Mouse (Mus musculus): Measurements from ENCODE around the gene Camta1.
A peak's percentile ranks its signal among the peaks of the same experiment; 100 is the strongest.

The Camta1 gene

DNA sequence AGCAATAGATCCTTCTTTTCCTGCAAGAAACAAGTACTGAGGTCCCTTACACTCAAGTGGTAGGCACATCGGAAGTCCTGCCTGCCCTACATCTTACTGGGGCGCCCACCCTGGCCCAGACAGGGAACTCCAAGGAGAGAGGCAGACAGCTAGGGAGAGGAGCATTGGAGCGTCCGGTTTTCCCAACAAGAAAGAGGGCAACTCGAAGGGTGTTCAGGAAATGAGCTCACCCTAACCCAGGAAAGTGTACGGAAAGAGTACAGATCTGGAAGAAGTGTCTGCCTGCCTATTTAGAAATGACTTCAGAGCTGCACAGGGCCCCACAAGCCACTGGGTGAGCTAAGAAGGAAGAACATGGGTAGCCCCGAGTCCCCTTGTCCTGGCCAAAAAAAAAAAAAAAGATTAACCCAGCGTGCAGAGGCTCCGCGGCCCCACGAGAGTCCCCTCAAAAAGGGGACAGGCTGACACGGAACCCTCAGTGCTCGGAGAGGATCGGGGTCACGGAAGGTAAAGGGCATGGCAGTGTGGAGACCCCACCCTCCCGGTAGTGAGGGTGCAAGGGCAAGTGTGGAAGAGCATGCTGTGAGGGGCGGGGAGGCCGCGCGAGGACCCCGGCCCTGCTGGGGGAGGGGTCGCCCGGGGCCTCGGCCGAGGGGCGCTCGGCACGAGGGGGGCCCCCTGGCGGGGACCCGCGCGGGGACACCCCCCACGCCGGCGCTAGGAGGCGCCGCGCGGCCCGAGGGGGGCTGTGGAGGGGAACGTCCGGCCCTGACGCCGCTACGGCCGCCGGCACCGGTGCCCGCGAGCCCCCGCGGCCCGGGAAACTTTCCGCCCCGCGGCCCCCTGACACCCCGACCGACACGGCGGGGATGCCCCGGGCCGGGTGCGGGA, 990 bp downstream of the Camta1 start:
- ATAC-seq (ENCODE audit: low TSS enrichment), result no peak

DNA sequence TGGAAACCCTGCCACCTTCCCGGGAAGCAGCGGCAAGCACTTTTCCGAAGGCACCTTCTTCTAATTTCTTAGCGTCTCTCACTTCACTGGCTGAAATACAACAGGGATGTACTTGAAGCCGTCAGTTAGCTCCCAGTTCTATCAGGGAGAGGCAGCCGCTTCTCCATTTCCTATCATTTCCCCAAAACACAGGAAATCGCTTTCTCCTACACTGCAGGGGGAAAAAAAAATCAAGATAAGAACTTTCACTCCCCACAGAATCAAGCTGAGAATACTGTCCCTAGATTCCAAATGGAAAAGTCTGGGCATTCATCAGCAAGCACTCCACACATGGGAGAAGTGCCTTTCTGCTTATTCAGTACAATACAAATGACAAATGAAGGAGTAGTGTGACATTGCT, 2.4 kb downstream of the Camta1 start:
- ATAC-seq (ENCODE audit: low TSS enrichment), result no peak

DNA sequence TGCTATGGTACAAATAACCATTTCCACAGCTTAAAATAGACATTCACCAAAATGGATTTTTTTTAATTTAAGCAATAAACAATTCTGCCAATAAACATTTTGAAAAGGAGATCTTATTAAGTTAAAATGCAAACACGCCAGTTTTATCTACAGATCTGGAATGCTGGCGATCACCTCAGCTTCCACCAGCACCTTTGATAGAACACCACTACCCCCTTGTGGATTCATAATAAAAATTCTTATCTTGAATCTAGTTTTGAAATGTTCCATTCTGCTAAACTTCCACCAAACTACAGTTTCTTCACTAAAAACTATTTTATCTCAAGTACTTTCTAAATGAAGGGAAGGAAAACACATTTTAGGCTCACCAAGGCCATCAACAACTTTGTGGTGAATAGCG, 7.7 kb downstream of the Camta1 start:
- ATAC-seq (ENCODE audit: low TSS enrichment), result no peak

DNA sequence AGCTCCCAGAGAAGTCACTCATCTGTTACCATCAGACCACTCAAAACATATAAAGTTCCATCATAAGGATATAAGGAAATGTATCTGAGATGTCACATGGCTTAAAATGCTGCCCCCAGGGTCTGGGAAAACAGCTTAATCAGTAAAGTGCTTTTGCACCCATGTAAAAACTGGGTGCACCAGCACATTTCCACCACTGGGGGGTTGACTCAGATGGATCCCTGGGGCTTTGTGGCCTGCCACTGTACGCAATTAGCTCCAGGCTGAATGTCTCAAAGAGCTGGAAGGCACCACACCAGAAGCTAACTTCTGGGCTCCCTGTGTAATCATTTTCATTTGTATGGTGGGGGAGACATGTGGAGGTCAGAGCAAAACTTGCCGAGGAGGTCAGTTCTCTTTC, 10.5 kb downstream of the Camta1 start:
- ATAC-seq (ENCODE audit: low TSS enrichment), result no peak; the same call in 1 of the 2 replicates

DNA sequence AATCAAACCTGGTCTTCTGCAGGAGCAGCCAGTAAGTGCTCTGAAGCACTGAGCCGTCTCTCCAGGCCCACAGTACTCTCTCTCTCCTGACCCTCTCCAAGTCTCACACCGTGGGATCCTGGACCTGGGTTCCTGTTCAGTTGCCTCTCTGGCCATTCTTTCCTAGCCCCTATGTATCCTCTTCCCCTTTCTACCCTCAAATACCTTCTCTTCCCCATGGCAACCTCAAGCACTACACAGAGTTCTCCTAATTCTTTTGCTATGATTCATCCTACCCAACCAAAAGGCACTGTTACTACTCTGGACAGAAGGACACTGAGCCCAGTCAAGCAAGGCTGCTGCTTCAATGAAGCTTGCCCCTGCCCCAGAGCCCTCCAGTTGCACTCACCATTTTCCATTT, 19.1 kb downstream of the Camta1 start:
- ATAC-seq (ENCODE audit: low TSS enrichment), result no peak

DNA sequence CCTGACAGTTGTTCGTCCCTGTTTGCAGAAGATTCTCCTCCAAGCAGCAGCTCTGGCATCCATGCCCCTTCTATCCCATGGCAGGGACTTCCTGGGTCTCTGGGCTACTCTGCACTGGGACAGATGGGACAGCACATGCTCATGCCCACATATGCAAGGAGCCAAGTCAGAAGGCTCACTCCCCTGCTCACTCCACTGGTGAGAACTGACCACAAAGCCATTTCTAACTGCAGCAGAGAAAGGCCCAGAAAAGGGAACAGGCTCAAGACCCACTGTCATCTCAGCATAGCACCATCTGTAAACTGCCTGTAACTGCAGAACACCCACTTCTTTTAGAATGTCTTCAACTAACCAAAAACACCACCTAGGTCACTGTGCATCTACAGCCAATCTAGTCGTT, 23.2 kb downstream of the Camta1 start:
- ATAC-seq (ENCODE audit: low TSS enrichment), result no peak

DNA sequence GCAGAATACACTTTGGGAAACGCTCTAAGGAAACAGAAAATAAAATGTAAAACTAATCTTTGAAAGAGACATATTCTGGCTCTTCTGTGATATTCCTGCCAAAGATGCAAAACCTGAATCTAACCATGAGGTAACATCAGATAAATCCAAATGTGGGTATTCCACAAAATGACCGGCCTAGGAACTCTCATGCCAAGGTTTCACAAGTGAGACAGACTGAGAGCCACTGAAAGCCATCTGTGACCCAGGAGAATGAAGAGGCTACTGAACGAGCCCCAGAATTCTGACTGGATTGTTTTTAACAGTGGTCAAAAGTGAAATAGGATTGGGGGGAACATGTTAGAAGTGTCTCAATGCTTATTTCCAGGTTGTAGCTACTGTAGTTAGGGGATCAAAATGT, 25.8 kb downstream of the Camta1 start:
- no peak for ATAC-seq (ENCODE audit: low TSS enrichment)

DNA sequence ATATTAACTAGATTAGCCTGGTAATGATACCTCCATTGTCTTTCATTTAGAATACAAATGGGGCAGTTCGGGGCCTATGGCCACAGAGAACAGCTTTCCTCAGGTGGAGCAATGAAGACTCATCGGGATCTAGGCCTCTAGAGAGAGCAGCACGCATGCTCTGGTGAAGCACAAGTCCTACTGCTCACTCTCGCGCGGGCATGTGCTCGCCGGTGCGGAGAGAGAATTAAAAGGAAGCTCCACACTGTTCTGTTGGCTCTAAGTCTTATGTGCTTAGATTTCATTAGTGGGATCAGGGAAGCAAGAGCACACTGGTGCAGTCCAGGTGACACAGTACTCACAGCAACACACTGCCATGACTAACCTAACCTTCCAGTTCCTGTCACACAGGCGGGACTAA, 27.1 kb downstream of the Camta1 start:
- no peak for ATAC-seq (ENCODE audit: low TSS enrichment)

DNA sequence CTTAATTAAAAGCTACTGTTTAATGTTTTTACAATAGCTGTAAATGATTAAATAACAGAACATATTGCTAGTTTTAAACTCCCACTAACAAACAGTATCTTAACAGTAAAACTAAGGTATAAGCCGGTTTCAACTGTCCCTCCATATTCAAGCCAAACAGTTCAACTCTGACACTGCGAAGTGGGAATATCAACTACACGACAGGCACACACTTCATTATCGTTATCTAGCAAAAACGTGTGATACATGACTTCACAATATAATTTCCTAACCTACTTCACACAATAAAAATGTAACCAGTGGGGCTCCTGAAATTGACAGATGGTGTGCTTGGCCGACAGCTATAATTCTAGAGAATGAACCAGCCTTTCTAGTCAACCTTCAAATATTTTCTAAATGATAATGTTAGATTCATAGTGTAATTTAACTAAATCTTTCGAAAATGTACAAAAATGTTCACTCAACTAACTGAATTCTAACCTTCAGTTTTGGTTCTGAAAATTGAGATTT, 27.7 kb downstream of the Camta1 start:
- ATAC-seq (ENCODE audit: low TSS enrichment), result no peak

DNA sequence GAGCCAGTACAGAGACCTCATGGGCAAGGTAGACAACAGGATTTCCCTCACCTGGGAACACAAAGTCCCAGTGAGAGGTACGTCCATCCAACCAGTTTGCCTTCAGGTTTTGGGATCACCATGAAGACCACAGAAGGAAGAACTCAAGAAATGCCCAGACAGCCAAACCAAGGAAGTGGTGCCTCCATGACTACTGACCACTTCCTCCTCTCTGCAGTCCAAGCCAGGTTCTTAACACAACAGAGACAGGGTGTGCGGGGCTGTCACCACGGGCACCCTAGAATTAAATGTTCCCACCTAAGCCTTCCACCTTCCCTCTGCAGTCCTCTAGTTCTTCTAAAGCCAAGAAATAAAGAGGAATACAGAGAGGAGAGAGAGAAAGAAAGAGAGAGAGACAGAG, 33.8 kb downstream of the Camta1 start:
- no peak for ATAC-seq (ENCODE audit: low TSS enrichment)

DNA sequence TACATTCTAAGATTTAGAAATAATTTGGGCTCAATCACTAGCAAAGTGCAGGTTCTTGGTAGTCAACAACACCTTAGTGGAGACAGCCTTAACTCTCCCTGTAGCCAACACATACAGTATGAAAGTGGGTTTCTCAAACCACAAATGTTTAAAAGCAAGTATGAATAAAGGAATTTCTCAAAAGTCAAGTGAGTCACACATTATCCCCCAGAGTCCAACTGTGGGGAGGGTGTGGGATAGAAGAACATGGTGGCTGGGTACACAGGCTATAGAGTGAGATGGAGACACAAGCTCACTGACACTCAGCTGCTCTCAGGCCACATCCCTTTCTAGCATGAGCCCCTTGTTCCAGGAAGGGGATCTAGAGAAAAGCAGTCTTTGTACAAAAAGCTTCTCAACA, 34.3 kb downstream of the Camta1 start:
- no peak for ATAC-seq (ENCODE audit: low TSS enrichment)

DNA sequence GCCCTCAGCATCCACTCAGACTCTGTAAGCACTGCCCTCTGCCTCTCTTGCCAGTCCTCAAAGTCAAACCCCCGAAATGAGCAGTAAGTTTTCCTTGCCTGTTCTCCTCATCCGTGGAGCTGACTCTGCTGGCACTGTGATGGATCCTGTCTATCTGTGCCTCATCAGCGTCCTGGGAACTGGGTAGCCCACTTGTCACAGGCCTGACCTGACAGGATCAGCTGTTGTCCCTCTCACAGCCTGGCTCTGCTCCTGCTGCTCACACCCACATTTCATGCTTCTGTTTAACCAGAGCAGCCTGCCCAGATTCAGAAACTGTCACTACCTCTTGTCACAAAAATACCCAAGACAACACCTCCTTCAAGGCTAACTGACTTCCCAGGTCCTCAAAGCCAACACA, 37.7 kb downstream of the Camta1 start:
- ATAC-seq (ENCODE audit: low TSS enrichment), result peak; percentile 41

DNA sequence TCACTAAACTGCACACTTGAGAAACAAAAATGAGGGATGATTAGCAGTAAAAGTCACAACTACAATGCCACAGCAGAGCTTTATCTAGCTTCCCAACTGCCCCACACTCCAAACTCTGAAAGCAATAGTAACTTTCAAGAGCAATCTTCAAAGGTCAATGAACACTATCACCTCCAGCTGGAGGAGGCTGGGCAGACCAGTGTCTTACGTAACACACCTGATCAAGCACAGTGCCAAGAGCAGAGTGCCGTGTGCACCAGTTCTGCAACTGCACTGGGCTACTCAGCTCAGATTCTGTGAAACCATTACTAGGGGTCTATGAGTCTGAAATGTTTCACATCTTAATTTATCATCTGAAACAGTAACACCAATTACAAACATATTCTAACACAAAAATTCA, 38.7 kb downstream of the Camta1 start:
- ATAC-seq (ENCODE audit: low TSS enrichment), result no peak

DNA sequence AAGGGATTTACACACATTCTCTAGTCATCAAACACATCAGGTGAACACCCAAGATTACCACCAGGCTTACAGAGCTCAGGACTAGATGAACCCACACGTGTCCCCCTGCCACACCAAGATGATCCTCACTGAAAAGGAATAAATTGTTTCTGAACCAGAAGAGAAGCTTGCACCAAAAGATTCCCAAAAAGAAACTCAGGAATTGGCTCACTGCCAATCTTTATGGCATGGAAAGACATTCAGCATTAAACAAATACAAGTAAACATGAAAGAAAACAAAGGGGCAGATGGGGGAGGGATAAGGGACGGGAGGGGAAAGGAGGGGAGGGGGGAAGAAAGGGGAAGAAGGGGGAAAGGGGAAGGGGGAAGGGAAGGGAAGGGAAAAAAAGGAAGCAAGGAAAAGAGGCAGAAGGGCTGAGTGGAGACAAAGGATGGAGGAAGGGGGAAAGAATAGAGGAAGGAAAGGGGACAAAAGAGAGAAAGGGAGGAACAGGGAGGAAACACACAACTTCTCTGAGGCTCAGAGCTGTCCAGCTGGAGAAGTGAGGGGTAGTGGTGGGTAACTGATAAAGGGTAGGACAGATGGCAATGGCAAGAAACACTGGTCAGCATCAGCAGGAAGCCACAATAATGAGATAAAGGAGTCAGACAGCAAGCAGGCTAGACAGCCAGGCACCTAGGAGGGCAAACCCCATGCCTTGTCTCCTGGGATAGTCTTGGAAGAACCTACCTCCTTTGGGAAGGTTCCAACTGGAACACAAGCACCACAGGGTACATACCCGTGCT, 43.5 kb downstream of the Camta1 start:
- ATAC-seq (ENCODE audit: low TSS enrichment), result no peak

DNA sequence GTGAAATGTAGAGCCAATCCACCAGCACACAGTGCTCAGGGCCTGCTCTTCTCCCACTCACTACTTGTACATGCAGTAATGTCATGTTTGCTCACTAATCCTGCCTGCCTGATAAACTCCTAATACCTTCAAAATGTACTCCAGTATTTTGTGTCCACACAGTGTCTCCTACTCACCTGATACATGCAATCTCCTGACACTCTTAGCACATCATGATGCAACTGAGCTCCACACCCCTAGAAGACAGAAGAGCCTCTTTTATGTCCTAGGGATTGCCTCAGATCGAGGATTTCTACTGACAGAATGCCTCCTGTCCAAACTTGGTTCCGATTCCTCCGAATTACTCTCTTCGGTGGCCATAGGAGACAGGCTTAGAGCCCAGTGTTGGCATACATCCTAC, 48.0 kb downstream of the Camta1 start:
- no peak for ATAC-seq (ENCODE audit: low TSS enrichment)

DNA sequence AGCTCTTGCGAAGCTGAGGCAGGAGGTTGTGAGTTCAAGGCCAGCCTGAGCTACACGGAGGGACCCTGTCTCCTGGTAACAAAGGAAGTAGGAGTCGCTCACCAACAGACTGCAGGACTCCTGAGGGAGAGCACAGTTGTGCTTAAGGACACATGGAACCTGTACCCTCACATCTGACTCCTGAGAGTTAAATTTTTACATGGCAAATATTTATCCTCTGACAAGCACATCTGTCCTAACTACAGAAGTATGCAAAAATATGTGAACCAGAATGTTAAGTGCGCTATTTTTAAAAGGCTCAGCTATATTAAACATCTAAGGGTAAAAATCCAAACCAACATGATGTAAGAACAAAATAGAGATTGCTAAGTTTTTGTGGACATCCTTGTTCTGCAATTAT, 56.0 kb downstream of the Camta1 start:
- ATAC-seq (ENCODE audit: low TSS enrichment), result peak; percentile 23; the same call in 1 of the 2 replicates

DNA sequence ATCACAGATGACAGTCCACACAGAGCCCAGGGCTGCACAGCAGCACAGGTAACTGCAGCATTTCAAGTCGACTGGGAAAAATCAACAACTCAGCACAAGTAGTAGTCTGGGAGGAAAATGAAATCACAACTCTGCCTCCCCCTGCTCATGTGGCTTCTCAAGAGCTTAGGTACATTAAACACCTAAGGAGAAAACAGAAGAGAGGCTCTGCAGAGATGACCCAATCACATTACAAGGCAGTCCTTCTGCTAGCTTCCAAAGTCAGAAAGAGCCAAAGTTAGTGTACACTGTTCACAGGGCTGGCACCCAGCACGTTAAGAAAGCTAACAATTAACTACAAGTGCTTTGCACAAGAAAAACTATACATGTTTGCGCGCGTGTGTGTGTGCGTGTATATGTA, 56.6 kb downstream of the Camta1 start:
- no peak for ATAC-seq (ENCODE audit: low TSS enrichment)

DNA sequence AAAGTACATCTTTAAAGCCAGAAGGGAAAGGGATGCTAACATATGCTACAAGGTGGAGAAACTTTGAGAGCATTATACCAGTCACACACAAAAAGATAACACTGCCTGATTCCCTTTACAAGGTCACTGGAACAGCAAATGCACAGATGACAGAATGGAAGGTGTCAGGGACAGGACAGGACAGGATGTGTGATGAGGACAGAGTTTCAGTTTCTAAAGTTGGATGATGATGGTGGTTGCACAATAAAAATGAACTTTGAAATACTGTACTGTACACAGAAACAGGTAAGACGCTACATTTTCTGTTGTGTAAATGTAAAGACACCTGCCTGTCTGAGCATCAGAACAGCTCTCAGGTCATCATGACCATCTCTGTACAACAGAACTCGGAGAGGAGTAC, 57.5 kb downstream of the Camta1 start:
- no peak for ATAC-seq (ENCODE audit: low TSS enrichment)

DNA sequence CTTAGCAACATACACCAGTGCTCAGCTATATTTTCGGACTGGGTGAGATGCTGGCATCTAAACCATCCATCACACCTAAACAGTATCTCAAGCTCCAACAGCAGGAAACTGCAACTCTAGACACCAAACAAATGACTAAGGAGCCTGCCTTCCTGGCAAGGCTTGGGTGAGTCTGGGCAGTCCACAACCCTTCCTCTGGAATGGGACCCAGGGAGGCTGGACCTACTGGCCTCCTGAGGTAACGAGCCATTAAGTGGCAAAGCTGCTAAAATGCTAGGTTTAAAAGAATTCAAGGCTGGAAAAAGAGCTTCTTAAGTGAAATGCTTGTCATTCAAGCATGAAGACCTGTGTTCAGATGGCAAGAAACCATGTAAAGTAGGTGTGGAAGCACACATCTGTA, 63.0 kb downstream of the Camta1 start:
- no peak for ATAC-seq (ENCODE audit: low TSS enrichment)

DNA sequence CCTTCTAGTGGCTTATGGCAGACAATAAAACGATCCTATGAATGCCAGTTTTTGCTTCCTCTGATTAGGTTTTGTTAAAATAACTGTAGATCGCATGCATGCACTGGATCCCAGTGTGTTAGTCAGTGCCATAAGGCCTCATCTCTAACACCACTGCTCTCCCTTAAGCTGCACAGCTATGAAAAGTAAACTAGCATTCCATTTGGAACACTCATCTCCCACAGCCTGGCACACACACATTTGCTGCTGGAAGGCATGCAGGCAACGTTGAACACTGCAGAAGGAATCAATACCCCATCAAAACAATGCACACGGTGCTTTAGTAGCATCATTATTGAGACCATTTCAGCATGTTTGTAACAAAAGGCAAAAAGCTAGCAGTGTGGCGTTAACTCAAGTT, 68.0 kb downstream of the Camta1 start:
- ATAC-seq (ENCODE audit: low TSS enrichment), result no peak

DNA sequence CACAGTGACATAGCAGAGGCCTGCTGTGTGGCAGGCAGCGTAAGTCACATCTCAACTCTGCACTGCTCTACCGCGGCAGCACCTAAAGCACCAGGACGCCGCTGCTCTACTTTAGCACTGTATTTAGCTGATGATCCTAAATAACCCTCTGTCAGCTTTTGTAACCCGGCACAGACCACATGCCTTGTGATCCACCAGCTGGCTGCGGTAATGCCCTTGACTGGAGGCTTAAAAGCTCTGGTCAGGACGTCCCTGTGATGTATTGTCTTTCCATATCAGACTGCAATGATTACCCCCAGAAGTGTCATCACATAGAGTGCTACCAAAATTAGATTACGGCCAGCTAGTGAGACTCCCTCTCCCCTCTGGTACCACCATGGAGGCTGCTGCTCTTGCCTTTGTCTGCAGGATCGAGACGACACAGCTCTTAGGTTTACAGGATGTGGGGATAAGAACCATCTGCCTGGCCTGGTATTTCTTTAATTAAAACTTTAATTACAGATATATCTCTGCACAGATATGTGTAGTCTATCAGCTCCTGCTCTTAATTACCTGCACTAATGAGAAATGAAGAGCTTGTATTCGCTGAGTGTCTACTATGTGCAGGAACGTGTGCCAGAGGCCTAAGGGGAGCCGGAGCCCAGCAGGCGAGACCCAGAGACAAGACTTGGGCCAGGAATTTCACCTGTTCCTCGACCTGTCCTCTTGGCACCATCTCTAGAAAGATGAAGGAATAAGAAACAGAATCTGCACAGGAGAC, 74.5 kb downstream of the Camta1 start:
- no peak for ATAC-seq (ENCODE audit: low TSS enrichment)

DNA sequence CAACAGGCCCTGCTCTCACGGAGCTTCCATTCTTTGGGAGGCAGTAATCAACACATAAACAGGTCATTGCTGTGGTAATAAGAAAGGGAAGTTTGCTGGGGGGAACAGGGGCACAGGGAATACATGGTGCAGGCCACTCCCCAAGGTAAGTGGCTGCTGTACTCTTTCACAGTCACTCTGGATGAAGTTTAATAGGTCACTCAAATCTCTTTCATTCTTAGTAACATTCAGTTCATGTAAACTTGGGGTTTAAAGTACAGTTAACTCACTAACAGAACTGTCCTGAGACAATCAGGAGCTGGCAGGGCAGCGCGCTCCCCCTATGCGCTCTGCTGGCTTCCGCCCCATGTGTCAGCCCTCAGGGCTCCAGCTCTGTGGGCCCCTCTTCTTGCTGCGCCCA, 81.2 kb downstream of the Camta1 start:
- no peak for ATAC-seq (ENCODE audit: low TSS enrichment)

All from frontal cortex, adult (tissue).